Mouse (Mus musculus) embryonic facial prominence, embryonic 14.5 days (tissue): ENCODE measurements at regions not wholly inside any gene's neighbourhood (a gene's known extent, or its start where the extent isn't known, plus 50 kb on each side); places are given as distances from the start of the nearest gene placed in this dataset.
"Not testable (repeated sequence)": the region's sequence is repeated elsewhere in the genome, so short reads cannot be mapped to it uniquely, and the experiment has no call there.

Source experiments
- ATAC-seq: fragments of 200-750 bp; cut with Nextera tagmentation; 2 replicates; pipeline ENCODE4 v1.8.0; 2017; ENCODE audit warnings: low read depth, moderate number of reproducible peaks, moderate TSS enrichment
- DNase-seq: peaks from one replicate; pipeline ENCODE4 v3.0.0-alpha.2; 2015; ENCODE audit warnings: low spot score
- H3K27ac ChIP-seq: fragments of 300-500 bp; sonication (generic); replicated peaks from 2 replicates; pipeline ENCODE4 v1.5.1; 2014; ENCODE audit warnings: low read depth, mild to moderate bottlenecking, low read length, moderate library complexity
- H3K27me3 ChIP-seq: fragments of 300-500 bp; sonication (generic); replicated peaks from 2 replicates; pipeline ENCODE4 v1.6.1; 2014; ENCODE audit warnings: low read length; ENCODE audit not compliant: control insufficient read depth, insufficient read depth
- H3K36me3 ChIP-seq: fragments of 300-500 bp; sonication (generic); 2 replicates; pipeline ENCODE4 v1.6.1; 2014; ENCODE audit warnings: low read length, mixed read lengths; ENCODE audit not compliant: control insufficient read depth, insufficient read depth
- H3K4me1 ChIP-seq: fragments of 300-500 bp; sonication (generic); 2 replicates; pipeline ENCODE4 v1.6.1; 2014; ENCODE audit warnings: antibody characterized with exemption, low read length; ENCODE audit not compliant: control insufficient read depth, insufficient read depth
- H3K4me2 ChIP-seq: fragments of 300-500 bp; sonication (generic); 2 replicates; pipeline ENCODE4 v1.6.1; 2014; ENCODE audit warnings: low read depth, mild to moderate bottlenecking, low read length, moderate library complexity, mixed read lengths
- H3K4me3 ChIP-seq: fragments of 300-500 bp; sonication (generic); 2 replicates; pipeline ENCODE4 v1.5.1; 2014; ENCODE audit warnings: low read depth, mild to moderate bottlenecking, low read length
- H3K9ac ChIP-seq: fragments of 300-500 bp; sonication (generic); 2 replicates; pipeline ENCODE4 v1.6.1; 2014; ENCODE audit warnings: low read depth, mild to moderate bottlenecking, low read length, moderate library complexity, mixed read lengths
- H3K9me3 ChIP-seq: fragments of 300-500 bp; sonication (generic); 2 replicates; pipeline ENCODE4 v1.6.1; 2016; ENCODE audit warnings: low read length; ENCODE audit not compliant: control insufficient read depth
- WGBS: fragments of 180-500 bp; shearing (Covaris S2); extraction: QIAGEN DNeasy Blood & Tissue Kit; methylation state at CpG from one replicate; pipeline ENCODE4 v1.1.7; 2014; 5-methylcytosine and 5-hydroxymethylcytosine counted together

GRCm38 (mm10) chr13:6922357-6922721 lies 273.8 kb upstream of the Pfkp start:
- Histone ChIP-seq H3K4me2 (no peak overlapping the region), H3K4me1 (no peaks in the 10 kb centered on the region), H3K27ac (no peak overlapping the region), H3K36me3 (no peaks in the 10 kb centered on the region), H3K9me3 (no peaks in the 10 kb centered on the region), H3K4me3 (no peak overlapping the region), H3K27me3 (no peaks in the 10 kb centered on the region), H3K9ac (no peak overlapping the region)
- ATAC-seq = no peak
- no peak for DNase-seq
- WGBS = 43% methylated on average over 2 of the region's 2 CpGs

GRCm38 (mm10) chr13:6921691-6922356 lies 273.2 kb upstream of the Pfkp start:
- no peaks in the 10 kb centered on the region for H3K36me3 ChIP-seq
- H3K4me1 ChIP-seq = no peaks in the 10 kb centered on the region
- ATAC-seq = no peak
- H3K27me3 ChIP-seq = no peaks in the 10 kb centered on the region
- WGBS = 50% methylated on average over 6 of the region's 6 CpGs
- DNase-seq = peak; percentile 68
- H3K9ac ChIP-seq = no peak overlapping the region
- no peak overlapping the region for H3K4me2 ChIP-seq
- H3K27ac ChIP-seq = no peak overlapping the region
- no peak overlapping the region for H3K4me3 ChIP-seq
- no peaks in the 10 kb centered on the region for H3K9me3 ChIP-seq

- ATAC-seq = no peak
These were observed 257.4 kb upstream of the Pfkp start for GRCm38 (mm10) chr13:6906000-6906399.

GRCm38 (mm10) chr13:6901682-6902081 lies 253.1 kb upstream of the Pfkp start:
- no peaks in the 10 kb centered on the region for H3K9me3 ChIP-seq
- no peaks in the 10 kb centered on the region for H3K27me3 ChIP-seq
- no peak for ATAC-seq
- no peaks in the 10 kb centered on the region for H3K36me3 ChIP-seq
- DNase-seq = peak; percentile 16
- no peak overlapping the region for H3K9ac ChIP-seq
- H3K4me2 ChIP-seq = no peak overlapping the region
- no peak overlapping the region for H3K27ac ChIP-seq
- H3K4me1 ChIP-seq = no peaks in the 10 kb centered on the region
- H3K4me3 ChIP-seq = no peak overlapping the region
- WGBS = 54% methylated on average over 2 of the region's 2 CpGs

More at GRCm38 (mm10) chr13:6906000-6906399, 257.4 kb upstream of the Pfkp start:
- Histone ChIP-seq H3K4me3 (no peak overlapping the region), H3K9ac (no peak overlapping the region), H3K4me2 (no peak overlapping the region), H3K4me1 (no peaks in the 10 kb centered on the region), H3K27me3 (no peaks in the 10 kb centered on the region), H3K36me3 (no peaks in the 10 kb centered on the region), H3K9me3 (no peaks in the 10 kb centered on the region), H3K27ac (no peak overlapping the region)
- no peak for DNase-seq

- no peaks in the 10 kb centered on the region for H3K36me3 ChIP-seq
- H3K27me3 ChIP-seq = no peaks in the 10 kb centered on the region
- no peak for ATAC-seq
- no peaks in the 10 kb centered on the region for H3K4me1 ChIP-seq
- 74% methylated on average over 1 of the region's 1 CpGs for WGBS
- no peak overlapping the region for H3K4me3 ChIP-seq
- H3K9me3 ChIP-seq = no peaks in the 10 kb centered on the region
- no peak overlapping the region for H3K9ac ChIP-seq
- no peak overlapping the region for H3K4me2 ChIP-seq
- no peak for DNase-seq
- no peak overlapping the region for H3K27ac ChIP-seq
These were observed 249.1 kb upstream of the Pfkp start for GRCm38 (mm10) chr13:6897666-6898065.

- Histone ChIP-seq H3K27me3 (no peaks in the 10 kb centered on the region), H3K36me3 (no peaks in the 10 kb centered on the region), H3K9me3 (no peaks in the 10 kb centered on the region), H3K9ac (no peak overlapping the region), H3K27ac (no peak overlapping the region), H3K4me3 (no peak overlapping the region), H3K4me2 (no peak overlapping the region), H3K4me1 (no peaks in the 10 kb centered on the region)
- DNase-seq = no peak
- 25% methylated on average over 5 of the region's 5 CpGs for WGBS
- ATAC-seq = no peak
These were observed 243.0 kb upstream of the Pfkp start for GRCm38 (mm10) chr13:6891458-6892076.

GRCm38 (mm10) chr13:6889446-6889845 lies 240.9 kb upstream of the Pfkp start:
- H3K4me1 ChIP-seq, DNase-seq, H3K27me3 ChIP-seq, H3K4me2 ChIP-seq, H3K36me3 ChIP-seq, H3K9me3 ChIP-seq, ATAC-seq, H3K27ac ChIP-seq, H3K4me3 ChIP-seq, H3K9ac ChIP-seq: not testable (repeated sequence)
- WGBS = 80% methylated on average over 9 of the region's 9 CpGs

- Histone ChIP-seq H3K27ac (no peak overlapping the region), H3K9ac (no peak overlapping the region), H3K4me1 (no peaks in the 10 kb centered on the region), H3K27me3 (no peaks in the 10 kb centered on the region), H3K4me2 (no peak overlapping the region), H3K9me3 (no peaks in the 10 kb centered on the region), H3K36me3 (no peaks in the 10 kb centered on the region), H3K4me3 (no peak overlapping the region)
- WGBS = 92% methylated on average over 1 of the region's 1 CpGs
- ATAC-seq = no peak
- DNase-seq = no peak
These were observed 239.8 kb upstream of the Pfkp start for GRCm38 (mm10) chr13:6888381-6888780.
